Mouse (Mus musculus): ENCODE data around the gene Stk33. TPM values are rescaled to one million over a fixed set of nuclear protein-coding genes. Genes with fewer than 3 reads are reported as not detected.
"Not testable (repeated sequence)": the region's sequence is repeated elsewhere in the genome, so short reads cannot be mapped to it uniquely, and the experiment has no call there.

Gene Stk33
- polyA plus RNA-seq, 1 experiment from 2014 or later, result 0.76 TPM

DNA sequence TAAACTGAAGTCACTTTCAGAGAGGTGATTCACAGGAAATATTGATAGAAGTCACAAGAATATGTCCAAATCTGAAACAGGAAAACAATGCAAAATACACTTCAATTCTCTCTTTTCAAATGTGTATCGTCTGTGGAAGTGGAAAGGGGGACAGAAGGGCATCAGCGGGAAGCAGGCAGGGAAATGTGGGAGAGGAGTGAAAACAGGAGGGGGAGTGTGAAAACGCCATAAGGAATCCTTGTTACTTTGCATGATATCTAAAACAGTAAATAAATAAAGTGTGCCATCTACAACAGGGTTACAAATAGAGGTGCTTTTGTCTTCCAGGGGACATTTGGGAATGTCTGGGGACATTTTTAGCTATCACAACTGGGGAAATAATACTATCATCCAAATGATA, 39.6 kb downstream of the Stk33 start:
- Histone ChIP-seq H3K27me3 (ENCODE audit: control insufficient read depth, insufficient read depth, low read length) (no peaks in the 10 kb centered on the region), H3K27ac (ENCODE audit: low read length) (no peak overlapping the region), H3K9me3 (replicated peaks; ENCODE audit: control insufficient read depth, low read length) (no peaks in the 10 kb centered on the region), H3K4me2 (ENCODE audit: low read depth, low read length) (no peak overlapping the region), H3K9ac (ENCODE audit: low read length) (no peak overlapping the region), H3K36me3 (ENCODE audit: control insufficient read depth, insufficient read depth) (no peaks in the 10 kb centered on the region), H3K4me1 (ENCODE audit: control insufficient read depth, insufficient read depth, low read length) (no peaks in the 10 kb centered on the region), H3K4me3 (ENCODE audit: low read length) (no peak overlapping the region)
- ATAC-seq (replicated peaks; ENCODE audit: extremely low read depth, insufficient read depth, low FRiP score), result no peak
- 54% methylated on average over 3 of the region's 3 CpGs for WGBS

DNA sequence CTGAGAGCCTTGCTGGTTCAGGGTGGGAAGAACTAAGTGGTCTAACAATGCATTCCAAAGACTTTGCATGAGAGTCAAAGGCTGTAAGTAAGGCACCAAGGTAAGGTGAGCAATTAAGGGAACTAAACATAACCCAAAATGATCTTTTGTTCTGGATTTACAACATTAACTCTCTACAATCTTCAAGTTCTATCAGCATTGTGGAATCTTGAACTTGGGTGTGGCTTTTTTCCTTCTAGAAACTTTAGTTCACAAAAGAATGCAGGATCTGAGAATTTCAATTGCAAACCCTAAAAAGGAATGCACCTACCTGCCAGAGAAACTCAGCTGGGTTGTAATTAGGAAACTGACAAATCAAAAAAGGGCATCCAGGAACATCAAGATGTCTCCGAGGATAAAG, 57.8 kb downstream of the Stk33 start:
- Histone ChIP-seq H3K27ac (ENCODE audit: low read length) (no peak overlapping the region), H3K4me1 (ENCODE audit: control insufficient read depth, insufficient read depth, low read length) (no peaks in the 10 kb centered on the region), H3K4me2 (ENCODE audit: low read depth, low read length) (no peak overlapping the region), H3K9me3 (replicated peaks; ENCODE audit: control insufficient read depth, low read length) (peaks cover 8% of the 10 kb centered on the region; the same call in 1 of the 2 replicates), H3K4me3 (ENCODE audit: low read length) (no peak overlapping the region), H3K27me3 (ENCODE audit: control insufficient read depth, insufficient read depth, low read length) (no peaks in the 10 kb centered on the region), H3K9ac (ENCODE audit: low read length) (no peak overlapping the region), H3K36me3 (ENCODE audit: control insufficient read depth, insufficient read depth) (no peaks in the 10 kb centered on the region)
- ATAC-seq (replicated peaks; ENCODE audit: extremely low read depth, insufficient read depth, low FRiP score), result no peak
- 66% methylated on average over 1 of the region's 1 CpGs for WGBS

DNA sequence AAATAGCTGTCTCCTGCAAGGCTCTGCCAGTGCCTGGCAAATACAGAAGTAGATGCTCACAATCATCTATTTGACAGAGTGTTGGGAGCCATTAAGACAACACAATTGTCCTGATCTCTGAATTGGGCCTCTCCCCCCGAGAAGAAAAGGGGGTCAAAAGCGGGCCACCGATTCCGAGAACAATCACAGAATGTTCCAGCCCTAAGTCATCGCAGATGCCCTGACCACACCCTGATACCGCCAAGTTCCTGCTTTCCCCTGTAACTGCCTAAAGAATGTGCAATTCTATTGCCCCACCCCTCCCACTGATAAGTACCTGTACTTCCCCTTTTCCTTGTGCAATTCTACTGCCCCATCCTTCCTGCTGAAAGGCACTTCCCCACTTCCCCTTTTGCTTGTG, 65.3 kb downstream of the Stk33 start:
- H3K27me3 ChIP-seq (ENCODE audit: control insufficient read depth, insufficient read depth, low read length); ATAC-seq (replicated peaks; ENCODE audit: extremely low read depth, insufficient read depth, low FRiP score); H3K4me3 ChIP-seq (ENCODE audit: low read length); H3K9me3 ChIP-seq (replicated peaks; ENCODE audit: control insufficient read depth, low read length); H3K9ac ChIP-seq (ENCODE audit: low read length); H3K36me3 ChIP-seq (ENCODE audit: control insufficient read depth, insufficient read depth); H3K4me2 ChIP-seq (ENCODE audit: low read depth, low read length); H3K4me1 ChIP-seq (ENCODE audit: control insufficient read depth, insufficient read depth, low read length); H3K27ac ChIP-seq (ENCODE audit: low read length): not testable (repeated sequence)
- 79% methylated on average over 6 of the region's 6 CpGs for WGBS

DNA sequence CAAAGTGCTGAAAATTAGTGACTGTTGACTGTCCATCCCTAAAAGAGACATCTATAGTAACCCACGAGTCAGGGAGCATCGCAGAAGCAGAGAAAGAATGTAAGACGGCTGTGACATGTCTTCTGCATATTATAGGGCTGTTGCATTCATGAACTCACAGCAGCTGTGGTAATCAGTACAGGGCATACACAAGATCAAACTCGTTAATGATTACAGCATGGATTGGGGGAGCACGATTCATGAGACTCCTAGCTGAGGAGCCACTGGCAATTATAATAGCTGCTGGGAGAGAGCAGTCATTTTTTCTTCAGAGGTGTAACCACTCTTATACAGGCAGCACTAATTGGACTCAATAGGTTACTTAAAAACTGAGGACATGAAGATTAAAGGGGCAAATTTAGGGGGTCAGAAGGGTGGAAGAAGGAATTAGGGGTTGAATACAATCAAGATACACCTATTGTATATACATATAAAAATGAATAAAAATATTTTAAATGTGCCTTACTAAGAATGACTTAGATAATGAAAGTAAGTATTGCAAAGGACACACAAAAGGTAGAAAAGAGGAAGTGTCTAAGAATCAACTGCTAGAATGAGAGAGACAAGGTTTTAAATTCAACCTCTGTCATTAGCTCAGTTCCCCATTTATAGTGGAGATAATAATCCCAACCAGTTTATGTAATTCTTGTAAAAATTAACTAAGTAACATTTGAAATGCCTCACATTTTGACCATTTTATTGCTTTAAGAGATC, 80.3 kb downstream of the Stk33 start:
- no peak for ATAC-seq (replicated peaks; ENCODE audit: extremely low read depth, insufficient read depth, low FRiP score)
- no peaks in the 10 kb centered on the region for H3K9me3 ChIP-seq (replicated peaks; ENCODE audit: control insufficient read depth, low read length)

DNA sequence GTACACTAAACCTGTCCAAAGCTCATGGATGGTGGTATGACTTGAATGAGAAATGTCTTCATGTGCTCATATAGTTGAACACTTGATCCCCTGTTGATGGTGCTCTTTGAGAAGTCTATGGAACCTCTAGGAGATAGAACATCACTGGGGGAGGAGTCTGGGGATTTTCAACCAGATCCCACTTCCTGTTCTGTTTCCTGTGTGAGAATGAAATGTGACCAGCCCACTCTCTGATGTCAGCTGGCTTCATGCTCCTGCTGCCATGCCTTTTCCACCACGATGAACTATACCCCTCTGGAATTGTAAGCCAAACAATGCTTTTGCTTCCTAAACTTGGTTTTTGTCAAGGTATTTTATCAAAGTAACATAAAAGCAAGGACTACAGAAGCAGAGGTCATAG, 81.0 kb downstream of the Stk33 start:
- WGBS, result 56% methylated on average over 1 of the region's 1 CpGs
- no peak overlapping the region for H3K27ac ChIP-seq (ENCODE audit: low read length)
- ATAC-seq (replicated peaks; ENCODE audit: extremely low read depth, insufficient read depth, low FRiP score), result no peak
- H3K4me3 ChIP-seq (ENCODE audit: low read length), result no peak overlapping the region
- H3K27me3 ChIP-seq (ENCODE audit: control insufficient read depth, insufficient read depth, low read length), result no peaks in the 10 kb centered on the region
- H3K36me3 ChIP-seq (ENCODE audit: control insufficient read depth, insufficient read depth), result no peaks in the 10 kb centered on the region
- no peak overlapping the region for H3K4me2 ChIP-seq (ENCODE audit: low read depth, low read length)
- H3K9me3 ChIP-seq (replicated peaks; ENCODE audit: control insufficient read depth, low read length), result no peaks in the 10 kb centered on the region
- no peaks in the 10 kb centered on the region for H3K4me1 ChIP-seq (ENCODE audit: control insufficient read depth, insufficient read depth, low read length)
- no peak overlapping the region for H3K9ac ChIP-seq (ENCODE audit: low read length)

More for the DNA sequence above, 80.3 kb downstream of the Stk33 start:
- no peak overlapping the region for H3K27ac ChIP-seq (ENCODE audit: low read length)
- no peaks in the 10 kb centered on the region for H3K27me3 ChIP-seq (ENCODE audit: control insufficient read depth, insufficient read depth, low read length)
- WGBS, result 81% methylated on average over 5 of the region's 5 CpGs
- H3K9ac ChIP-seq (ENCODE audit: low read length), result no peak overlapping the region
- H3K4me1 ChIP-seq (ENCODE audit: control insufficient read depth, insufficient read depth, low read length), result no peaks in the 10 kb centered on the region
- H3K4me3 ChIP-seq (ENCODE audit: low read length), result no peak overlapping the region
- no peaks in the 10 kb centered on the region for H3K36me3 ChIP-seq (ENCODE audit: control insufficient read depth, insufficient read depth)
- no peak overlapping the region for H3K4me2 ChIP-seq (ENCODE audit: low read depth, low read length)

DNA sequence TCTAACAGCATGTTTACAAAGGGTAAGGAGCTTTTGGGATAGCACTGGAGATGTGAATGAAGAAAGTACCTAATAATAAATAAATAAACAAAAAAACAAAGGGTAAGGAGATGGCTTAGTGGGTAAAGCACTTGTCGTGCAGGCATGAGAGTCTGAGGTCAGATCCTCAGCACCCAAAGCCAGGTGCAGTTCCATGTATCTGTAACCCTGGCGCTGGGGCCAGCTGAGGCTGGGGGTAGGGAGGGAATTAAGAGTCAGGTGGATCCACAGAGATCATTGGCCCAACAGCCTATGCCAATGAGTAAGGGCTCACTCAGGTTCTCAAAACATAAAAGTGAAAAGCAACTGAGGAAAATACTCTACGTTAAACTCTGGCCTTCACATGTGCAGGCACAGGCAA, 91.6 kb downstream of the Stk33 start:
- H3K27ac ChIP-seq (ENCODE audit: low read length), result no peak overlapping the region
- H3K4me1 ChIP-seq (ENCODE audit: control insufficient read depth, insufficient read depth, low read length), result no peaks in the 10 kb centered on the region
- no peaks in the 10 kb centered on the region for H3K27me3 ChIP-seq (ENCODE audit: control insufficient read depth, insufficient read depth, low read length)
- H3K4me3 ChIP-seq (ENCODE audit: low read length), result no peak overlapping the region
- H3K9me3 ChIP-seq (replicated peaks; ENCODE audit: control insufficient read depth, low read length), result no peaks in the 10 kb centered on the region
- 74% methylated on average over 3 of the region's 3 CpGs for WGBS
- no peak overlapping the region for H3K9ac ChIP-seq (ENCODE audit: low read length)
- H3K4me2 ChIP-seq (ENCODE audit: low read depth, low read length), result no peak overlapping the region
- no peaks in the 10 kb centered on the region for H3K36me3 ChIP-seq (ENCODE audit: control insufficient read depth, insufficient read depth)
- no peak for ATAC-seq (replicated peaks; ENCODE audit: extremely low read depth, insufficient read depth, low FRiP score)

DNA sequence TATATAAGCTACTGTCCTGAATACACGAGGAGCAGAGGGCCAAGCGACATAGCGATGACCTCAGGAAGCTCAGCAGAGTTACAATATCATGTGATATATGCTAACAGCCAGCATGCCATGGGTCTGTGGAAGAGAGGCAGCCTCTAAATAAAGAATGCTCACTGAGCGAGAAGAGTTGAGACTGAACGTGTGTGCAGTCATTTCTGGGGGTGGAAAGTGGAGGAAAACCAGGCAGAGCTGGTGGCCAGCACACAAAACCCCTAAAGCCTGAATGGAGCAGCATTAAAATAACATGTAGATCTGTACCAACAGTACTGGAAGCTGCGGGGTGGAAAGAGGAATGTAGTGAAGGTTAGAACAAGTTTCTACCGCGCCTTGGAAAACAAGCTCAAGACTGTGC, 107.2 kb downstream of the Stk33 start:
- Histone ChIP-seq H3K27me3 (ENCODE audit: control insufficient read depth, insufficient read depth, low read length) (no peaks in the 10 kb centered on the region), H3K9me3 (replicated peaks; ENCODE audit: control insufficient read depth, low read length) (no peaks in the 10 kb centered on the region), H3K4me1 (ENCODE audit: control insufficient read depth, insufficient read depth, low read length) (no peaks in the 10 kb centered on the region), H3K4me3 (ENCODE audit: low read length) (no peak overlapping the region), H3K4me2 (ENCODE audit: low read depth, low read length) (no peak overlapping the region), H3K9ac (ENCODE audit: low read length) (no peak overlapping the region), H3K27ac (ENCODE audit: low read length) (no peak overlapping the region), H3K36me3 (ENCODE audit: control insufficient read depth, insufficient read depth) (no peaks in the 10 kb centered on the region)
- 76% methylated on average over 8 of the region's 8 CpGs for WGBS
- no peak for ATAC-seq (replicated peaks; ENCODE audit: extremely low read depth, insufficient read depth, low FRiP score)

DNA sequence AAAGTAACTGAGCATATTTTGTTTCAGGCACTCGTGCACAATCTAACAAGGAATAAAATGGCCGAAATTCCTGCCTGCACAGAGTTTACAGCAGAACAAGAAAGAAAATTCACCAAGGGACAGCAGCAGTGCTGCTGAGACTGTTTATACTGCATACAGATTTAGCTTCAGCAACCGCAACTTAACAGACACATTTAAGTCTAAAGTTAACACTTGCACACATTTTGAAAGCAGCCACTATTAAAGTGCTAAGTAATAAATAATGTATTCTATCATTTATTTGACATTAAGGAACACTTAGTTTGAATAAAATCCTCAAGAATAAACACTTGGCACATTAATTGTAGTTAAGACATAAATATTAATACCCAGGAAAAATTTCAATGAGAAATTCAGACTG, 110.1 kb downstream of the Stk33 start:
- WGBS, result 73% methylated on average over 3 of the region's 3 CpGs
- no peak overlapping the region for H3K27ac ChIP-seq (ENCODE audit: low read length)
- H3K4me2 ChIP-seq (ENCODE audit: low read depth, low read length), result no peak overlapping the region
- H3K4me1 ChIP-seq (ENCODE audit: control insufficient read depth, insufficient read depth, low read length), result no peaks in the 10 kb centered on the region
- ATAC-seq (replicated peaks; ENCODE audit: extremely low read depth, insufficient read depth, low FRiP score), result no peak
- H3K27me3 ChIP-seq (ENCODE audit: control insufficient read depth, insufficient read depth, low read length), result no peaks in the 10 kb centered on the region
- no peaks in the 10 kb centered on the region for H3K36me3 ChIP-seq (ENCODE audit: control insufficient read depth, insufficient read depth)
- H3K9ac ChIP-seq (ENCODE audit: low read length), result no peak overlapping the region
- no peaks in the 10 kb centered on the region for H3K9me3 ChIP-seq (replicated peaks; ENCODE audit: control insufficient read depth, low read length)
- no peak overlapping the region for H3K4me3 ChIP-seq (ENCODE audit: low read length)

DNA sequence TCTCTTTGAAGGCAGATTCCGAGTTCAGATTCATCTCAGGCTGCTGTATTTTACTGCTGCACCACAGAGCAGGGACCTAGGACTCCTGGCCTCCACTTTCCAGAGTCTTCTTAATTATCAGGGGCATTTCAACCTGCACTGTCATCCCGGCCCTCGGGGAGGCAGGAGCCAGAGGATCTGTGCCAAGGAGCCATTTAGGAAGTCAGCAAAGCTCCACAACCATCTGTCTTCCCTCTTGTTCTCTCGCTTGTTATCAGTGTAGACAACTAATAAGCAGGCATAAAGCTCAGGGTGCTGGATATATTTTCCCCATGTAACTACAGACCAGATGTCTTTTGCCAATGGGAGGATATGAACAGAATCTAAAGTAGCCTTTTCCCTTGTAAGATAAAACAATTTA, 112.1 kb downstream of the Stk33 start:
- H3K9ac ChIP-seq (ENCODE audit: low read length), result no peak overlapping the region
- H3K27ac ChIP-seq (ENCODE audit: low read length), result no peak overlapping the region
- H3K27me3 ChIP-seq (ENCODE audit: control insufficient read depth, insufficient read depth, low read length), result no peaks in the 10 kb centered on the region
- H3K9me3 ChIP-seq (replicated peaks; ENCODE audit: control insufficient read depth, low read length), result no peaks in the 10 kb centered on the region
- H3K36me3 ChIP-seq (ENCODE audit: control insufficient read depth, insufficient read depth), result no peaks in the 10 kb centered on the region
- no peak overlapping the region for H3K4me2 ChIP-seq (ENCODE audit: low read depth, low read length)
- no peak overlapping the region for H3K4me3 ChIP-seq (ENCODE audit: low read length)
- no peak for ATAC-seq (replicated peaks; ENCODE audit: extremely low read depth, insufficient read depth, low FRiP score)
- 37% methylated on average over 4 of the region's 4 CpGs for WGBS
- H3K4me1 ChIP-seq (ENCODE audit: control insufficient read depth, insufficient read depth, low read length), result no peaks in the 10 kb centered on the region

All from heart, embryonic 16.5 days (tissue).